Mouse (Mus musculus) gastrocnemius, postnatal 25 days (tissue): ENCODE measurements around the gene Serpina10. TPM values are rescaled to one million over a fixed set of nuclear protein-coding genes. Genes with fewer than 3 reads are reported as not detected.
"Not testable (repeated sequence)": the region's sequence is repeated elsewhere in the genome, so short reads cannot be mapped to it uniquely, and the experiment has no call there.

ENCODE experiments used
- DNase-seq: peaks from one replicate; pipeline ENCODE4 v3.0.0; 2022
- long read RNA-seq, 2 experiments: library from polyadenylated mRNA; stranded (forward); transcript quantifications; one replicate each; pipeline ENCODE4 v2.0.0; 2021
- total RNA-seq, 2 experiments: library from RNA; stranded (reverse); gene quantifications; 1 replicate in 1 of 2; 2 replicates in 1 of 2; pipeline ENCODE4 v1.2.3; 2021

The Serpina10 gene
- not detected for total RNA-seq
- long read RNA-seq, experiment 1: 0 reads
- long read RNA-seq, experiment 2: 0 reads

DNA sequence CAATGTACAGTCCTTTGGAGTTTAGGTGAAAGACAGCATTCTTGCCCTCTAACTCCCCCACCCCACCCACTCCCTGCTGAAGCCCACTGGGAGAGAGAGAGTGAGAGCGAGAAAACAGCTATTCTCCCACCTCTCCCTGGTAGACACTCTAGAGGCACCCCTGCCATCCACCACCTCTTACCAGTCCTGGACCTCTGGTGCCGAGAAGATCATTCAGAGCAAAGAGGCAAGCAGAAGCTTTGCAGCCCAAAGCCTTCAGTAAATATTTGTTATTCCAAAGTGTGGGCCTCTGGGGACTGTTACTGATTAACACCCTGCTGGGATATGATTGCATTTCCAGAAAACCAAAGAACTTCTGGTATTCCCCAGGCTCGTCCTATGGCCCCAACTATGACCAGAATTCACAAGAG lies at the start of gene Serpina10:
Gene Serpina10 (minus strand): TSS at position 242 of the 410 bp plus-strand sequence.
- DNase-seq: no peak

DNA sequence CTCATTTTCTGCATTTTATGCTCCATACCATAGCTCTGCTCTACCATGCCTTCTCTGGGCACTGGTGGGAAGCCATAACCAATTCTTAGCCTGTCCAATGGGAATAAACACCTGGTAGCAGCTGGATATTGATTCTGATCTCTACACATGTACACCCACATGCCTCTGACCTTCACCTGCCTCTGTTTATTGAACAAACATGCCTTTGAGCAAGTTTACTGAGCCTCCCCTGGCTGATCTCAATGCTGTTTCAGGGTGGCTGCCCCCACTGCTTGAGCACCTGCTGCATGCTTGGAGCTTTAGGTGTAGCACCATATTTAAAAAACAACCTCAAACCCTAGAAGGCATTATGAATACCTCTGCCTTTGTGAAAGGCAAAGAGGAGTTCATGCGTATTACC lies 48.6 kb upstream of the Serpina10 start:
- DNase-seq: not testable (repeated sequence)

GRCm38 (mm10) chr12:103676039-103676438 lies 44.8 kb upstream of the Serpina10 start, which contains the start of gene Serpina16:
Gene Serpina16 (minus strand): TSS chr12:103676139.
- DNase-seq: no peak

DNA sequence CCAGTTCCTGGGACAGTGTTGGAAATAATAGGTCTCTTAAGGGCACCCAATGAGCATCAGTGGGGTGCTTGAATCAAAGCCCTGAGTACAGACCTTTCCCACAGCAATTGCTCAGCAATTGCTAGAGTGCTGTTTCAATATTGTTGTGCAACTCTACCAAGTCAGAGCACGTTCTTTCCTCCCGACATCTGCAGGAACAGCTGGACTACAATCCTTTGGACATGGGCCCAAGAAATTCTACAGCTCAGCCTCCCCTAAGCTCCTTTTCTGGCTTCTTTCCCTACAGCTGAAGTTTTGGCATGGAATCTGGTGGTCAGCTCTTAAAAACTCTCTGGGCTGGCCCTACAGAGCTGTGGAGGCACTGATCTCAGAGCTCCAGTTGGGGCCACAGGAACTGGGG lies 41.9 kb upstream of the Serpina10 start:
- peak; percentile 24 for DNase-seq

- no peak for DNase-seq
Measured at GRCm38 (mm10) chr12:103671483-103671882, 40.2 kb upstream of the Serpina10 start.

GRCm38 (mm10) chr12:103670964-103671363 lies 39.7 kb upstream of the Serpina10 start:
- DNase-seq: no peak

DNA sequence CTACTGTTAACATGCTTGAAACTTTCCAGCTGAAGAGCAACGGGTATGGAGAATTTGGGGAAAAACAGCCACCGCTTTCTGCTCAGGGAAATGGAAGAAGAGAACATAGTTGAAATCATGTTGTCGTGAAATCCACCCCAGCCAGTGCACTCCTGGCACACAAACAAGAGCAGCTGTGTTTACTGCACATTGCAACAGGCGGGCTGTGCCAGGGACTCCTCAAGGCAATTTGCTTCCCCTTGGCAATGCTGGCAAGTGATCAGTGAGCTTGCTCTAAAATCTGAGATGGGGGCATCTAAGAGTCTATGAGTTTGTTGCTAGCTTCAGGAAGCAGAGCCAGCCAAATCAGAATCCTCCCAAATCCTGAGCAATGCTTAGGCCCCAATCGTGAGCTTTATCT lies 39.1 kb upstream of the Serpina10 start:
- DNase-seq: no peak

GRCm38 (mm10) chr12:103665286-103665685 lies 34.0 kb upstream of the Serpina10 start:
- DNase-seq: no peak

GRCm38 (mm10) chr12:103662053-103662452 lies 30.8 kb upstream of the Serpina10 start:
- DNase-seq: not testable (repeated sequence)

DNA sequence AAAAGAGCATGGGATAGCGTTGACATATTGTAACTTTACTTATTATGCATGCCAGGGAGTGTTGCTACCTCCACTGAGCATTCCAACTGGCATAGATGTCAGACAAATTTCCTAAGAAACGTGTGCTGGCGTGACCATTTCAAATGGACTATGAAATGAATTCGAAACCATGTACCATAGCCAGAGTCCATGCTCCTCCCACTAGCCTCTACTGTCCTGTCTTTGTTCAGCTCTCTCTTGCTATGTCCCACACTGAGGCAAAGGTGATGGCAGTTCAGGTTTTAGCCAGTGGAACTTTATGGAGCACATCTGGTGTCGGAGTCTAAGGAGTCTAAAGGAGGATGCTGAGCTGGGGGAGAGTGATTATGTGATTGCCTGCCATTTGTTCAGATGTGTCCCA lies 28.8 kb upstream of the Serpina10 start:
- no peak for DNase-seq

DNA sequence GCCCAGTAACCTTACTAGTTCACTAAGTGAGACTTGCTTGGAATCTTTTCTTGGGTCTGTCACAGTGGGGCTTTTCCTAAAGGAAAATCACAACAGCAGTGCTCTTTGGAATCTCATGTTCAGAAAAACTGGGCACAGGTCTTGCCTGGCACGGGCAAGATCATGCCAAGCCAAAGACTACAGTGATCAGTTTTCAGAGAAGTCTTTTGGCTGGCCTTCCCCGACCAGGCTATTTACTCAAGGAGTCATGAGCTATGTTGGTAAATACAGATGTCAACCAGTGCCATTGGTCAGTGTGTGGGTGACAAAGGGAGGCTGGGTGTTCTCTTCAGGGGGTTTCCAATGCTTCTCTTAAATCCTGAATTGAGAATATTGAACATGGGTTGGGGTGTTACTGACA lies 27.9 kb upstream of the Serpina10 start:
- DNase-seq: no peak

- DNase-seq: no peak
Measured at GRCm38 (mm10) chr12:103657991-103658390, 26.7 kb upstream of the Serpina10 start.

- DNase-seq: no peak
Measured at GRCm38 (mm10) chr12:103656848-103657626, 25.8 kb upstream of the Serpina10 start, which contains the start of gene Serpina6. Gene Serpina6 (minus strand): TSS chr12:103657212.

GRCm38 (mm10) chr12:103655123-103656044 lies 24.1 kb upstream of the Serpina10 start:
- no peak for DNase-seq

- no peak for DNase-seq
Measured at GRCm38 (mm10) chr12:103653836-103654235, 22.6 kb upstream of the Serpina10 start.

GRCm38 (mm10) chr12:103646314-103646713 lies 15.1 kb upstream of the Serpina10 start:
- DNase-seq: no peak

GRCm38 (mm10) chr12:103644601-103645000 lies 13.4 kb upstream of the Serpina10 start:
- DNase-seq: no peak

GRCm38 (mm10) chr12:103643818-103644217 lies 12.6 kb upstream of the Serpina10 start:
- DNase-seq: no peak

- DNase-seq: no peak
Measured at GRCm38 (mm10) chr12:103643336-103643735, 12.1 kb upstream of the Serpina10 start.

DNA sequence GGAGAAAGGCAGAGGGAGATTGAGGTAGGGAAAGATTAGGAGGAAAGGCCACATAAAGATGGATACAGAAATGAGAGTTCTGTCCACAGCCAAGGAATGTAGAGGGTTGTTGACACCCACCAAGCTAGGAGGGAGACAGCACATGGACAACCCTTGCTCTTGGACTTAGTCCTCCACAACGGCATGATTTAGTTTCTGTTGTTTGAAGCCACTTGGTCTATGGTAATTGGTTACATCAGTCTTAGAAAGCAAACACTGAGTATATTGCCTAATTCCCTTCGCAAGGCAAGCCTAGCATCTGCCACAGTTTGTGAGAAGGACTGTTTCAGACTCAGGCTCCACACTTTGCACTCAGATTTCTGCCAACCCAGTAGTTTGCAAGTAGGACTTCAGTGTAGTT lies 4.6 kb upstream of the Serpina10 start:
- DNase-seq: no peak

GRCm38 (mm10) chr12:103634430-103634829 lies 3.2 kb upstream of the Serpina10 start:
- DNase-seq: no peak

GRCm38 (mm10) chr12:103616860-103617261 lies 14.4 kb downstream of the Serpina10 start:
- DNase-seq: no peak

DNA sequence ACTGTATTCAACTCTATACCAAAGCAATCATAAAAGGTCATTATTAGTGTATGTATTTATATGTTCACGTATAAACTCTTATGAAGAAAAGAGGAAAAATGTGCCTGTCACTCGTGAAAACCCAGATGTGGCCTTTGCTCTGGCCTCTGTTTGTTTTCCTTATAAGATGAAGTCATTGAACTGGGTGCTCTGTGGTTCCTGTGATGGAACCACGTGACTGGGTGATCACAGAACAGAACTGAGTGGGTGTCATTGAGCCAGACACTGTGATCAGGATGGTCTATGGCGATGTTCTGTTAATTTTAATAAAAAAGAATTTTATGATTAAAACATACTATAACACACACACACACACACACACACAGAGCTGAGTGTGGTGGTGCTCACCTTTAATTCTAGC lies 15.5 kb downstream of the Serpina10 start:
- DNase-seq: no peak
